Mouse (Mus musculus) liver, postnatal 0 days (tissue): ENCODE measurements around the gene Fzd7. TPM values are rescaled to one million over a fixed set of nuclear protein-coding genes. Genes with fewer than 3 reads are reported as not detected.
A peak's percentile ranks its signal among the peaks of the same experiment; 100 is the strongest.

Source experiments
- ATAC-seq: fragments of 200-750 bp; cut with Nextera tagmentation; 2 replicates; pipeline ENCODE4 v1.8.0; 2017; ENCODE audit warnings: mild to moderate bottlenecking, moderate library complexity
- DNase-seq: peaks from one replicate; pipeline ENCODE4 v3.0.0-alpha.2; 2016
- H3K27ac ChIP-seq: fragments of 300-500 bp; sonication (generic); 2 replicates; pipeline ENCODE4 v1.5.1; 2014; ENCODE audit warnings: antibody characterized with exemption, moderate library complexity, mild to moderate bottlenecking, low read depth
- H3K27me3 ChIP-seq: fragments of 300-500 bp; sonication (generic); 2 replicates; pipeline ENCODE4 v1.6.1; 2014; ENCODE audit warnings: low read length, control low read depth, mixed read lengths; ENCODE audit not compliant: insufficient read depth
- H3K36me3 ChIP-seq: fragments of 300-500 bp; sonication (generic); replicated peaks from 2 replicates; pipeline ENCODE4 v1.6.1; 2014; ENCODE audit warnings: mild to moderate bottlenecking, control low read depth, low read length, moderate library complexity, mixed read lengths; ENCODE audit not compliant: insufficient read depth
- H3K4me1 ChIP-seq: fragments of 300-500 bp; sonication (generic); 2 replicates; pipeline ENCODE4 v1.6.1; 2014; ENCODE audit warnings: antibody characterized with exemption, mild to moderate bottlenecking, control low read depth; ENCODE audit not compliant: insufficient read depth
- H3K4me2 ChIP-seq: fragments of 300-500 bp; sonication (generic); 2 replicates; pipeline ENCODE4 v1.6.1; 2014; ENCODE audit warnings: low read depth, mild to moderate bottlenecking, low read length, moderate library complexity, mixed read lengths
- H3K4me3 ChIP-seq: fragments of 300-500 bp; sonication (generic); 2 replicates; pipeline ENCODE4 v1.5.1; 2014; ENCODE audit warnings: low read depth, low read length
- H3K9ac ChIP-seq: fragments of 300-500 bp; sonication (generic); replicated peaks from 2 replicates; pipeline ENCODE4 v1.6.1; 2014; ENCODE audit warnings: mild to moderate bottlenecking, moderate library complexity
- H3K9me3 ChIP-seq: fragments of 300-500 bp; sonication (generic); 2 replicates; pipeline ENCODE4 v1.6.1; 2016; ENCODE audit warnings: mild to moderate bottlenecking, control low read depth, low read length, mixed read lengths
- CTCF ChIP-seq: sonication (generic); IDR thresholded peaks from 2 replicates; pipeline ENCODE4 v1.5.1; 2016; ENCODE audit warnings: antibody characterized with exemption, low read depth
- EP300 ChIP-seq: IDR thresholded peaks from 2 replicates; pipeline ENCODE4 v1.6.1; 2016; ENCODE audit warnings: antibody characterized with exemption, low read depth, mild to moderate bottlenecking
- WGBS: fragments of 180-500 bp; shearing (Covaris S2); extraction: QIAGEN DNeasy Blood & Tissue Kit; methylation state at CpG from one replicate; pipeline ENCODE4 v1.1.7; 2014; ENCODE audit not compliant: insufficient replicate concordance; 5-methylcytosine and 5-hydroxymethylcytosine counted together
- polyA plus RNA-seq: library from polyadenylated mRNA; unstranded; fragments of >200 nt; fragmentation: Nextera tagmentation; extraction: Ambion mirVana; gene quantifications from 2 replicates; pipeline ENCODE4 v1.2.1, GENCODE M21; 2015

Gene Fzd7
- polyA plus RNA-seq, 1 experiment from 2014 or later, result 0.76 TPM

DNA sequence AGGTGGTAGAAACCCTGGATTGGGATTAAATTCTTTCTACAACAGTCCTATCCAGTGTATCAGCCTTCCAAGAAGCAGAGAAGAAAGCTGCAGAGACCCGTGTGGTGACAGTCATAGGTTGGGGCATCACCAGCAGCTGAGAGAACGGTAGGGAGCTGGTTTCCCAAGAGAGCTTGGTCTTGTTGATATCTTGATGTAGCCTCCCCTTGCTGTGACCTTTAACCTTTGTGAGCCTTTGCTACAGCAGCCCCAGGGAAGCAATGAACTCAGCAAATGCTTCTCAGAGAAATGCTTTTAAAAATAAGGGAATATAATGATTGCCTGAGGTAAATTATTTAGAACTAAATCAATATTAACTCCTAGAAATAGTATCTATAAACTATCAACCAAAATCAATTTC, 20.1 kb downstream of the Fzd7 start:
- DNase-seq (no peak), ATAC-seq (no peak)
- H3K36me3 ChIP-seq, result no peaks in the 10 kb centered on the region
- no peak overlapping the region for H3K27ac ChIP-seq
- H3K9me3 ChIP-seq, result no peaks in the 10 kb centered on the region
- WGBS, result 46% methylated on average over 2 of the region's 2 CpGs
- no peaks in the 10 kb centered on the region for H3K27me3 ChIP-seq
- TF ChIP-seq EP300 (no peak), CTCF (no peak)
- peaks cover 4% of the 10 kb centered on the region; the same call in 1 of the 2 replicates for H3K4me1 ChIP-seq
- H3K4me2 ChIP-seq, result no peak overlapping the region
- no peak overlapping the region for H3K4me3 ChIP-seq
- no peak overlapping the region for H3K9ac ChIP-seq

DNA sequence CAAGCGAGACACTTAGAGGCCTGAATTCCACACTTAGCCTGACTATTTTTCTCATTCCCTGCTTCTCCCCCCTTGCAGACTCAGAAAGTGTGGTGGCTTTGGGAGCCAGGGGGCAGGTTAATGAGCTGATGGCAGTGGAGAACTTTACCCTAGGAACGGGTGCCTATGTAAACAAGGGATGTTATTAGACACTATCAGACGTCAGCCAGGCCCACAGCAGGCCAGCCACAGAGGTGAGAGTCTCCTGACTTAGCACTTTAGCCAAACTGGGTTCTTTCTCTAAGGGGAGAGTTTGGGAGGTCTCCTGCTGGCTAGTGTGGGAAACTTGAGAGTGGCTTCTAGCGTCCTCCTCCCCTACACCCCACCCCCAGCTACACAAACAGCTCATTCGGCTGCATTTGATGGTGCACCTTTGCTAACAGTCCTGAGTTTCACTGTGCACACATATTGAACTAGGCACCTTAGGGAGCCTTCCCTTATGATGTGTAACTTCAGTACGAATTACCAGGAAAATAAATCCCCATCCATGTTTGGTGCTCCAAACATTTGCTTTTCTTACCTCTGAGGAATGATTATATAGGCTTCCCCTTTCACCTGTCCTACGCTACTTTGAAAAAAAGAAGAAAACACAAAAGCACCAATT, 21.6 kb downstream of the Fzd7 start:
- Histone ChIP-seq H3K9me3 (no peaks in the 10 kb centered on the region), H3K4me1 (no peaks in the 10 kb centered on the region; the same call in 1 of the 2 replicates), H3K27me3 (no peaks in the 10 kb centered on the region), H3K27ac (peak overlapping the region; percentile 72), H3K4me3 (no peak overlapping the region), H3K4me2 (no peak overlapping the region), H3K36me3 (no peaks in the 10 kb centered on the region), H3K9ac (no peak overlapping the region)
- 53% methylated on average over 7 of the region's 7 CpGs for WGBS
- ATAC-seq (peak; percentile 94), DNase-seq (no peak)
- no peak for TF ChIP-seq CTCF
- TF ChIP-seq EP300, result no peak

DNA sequence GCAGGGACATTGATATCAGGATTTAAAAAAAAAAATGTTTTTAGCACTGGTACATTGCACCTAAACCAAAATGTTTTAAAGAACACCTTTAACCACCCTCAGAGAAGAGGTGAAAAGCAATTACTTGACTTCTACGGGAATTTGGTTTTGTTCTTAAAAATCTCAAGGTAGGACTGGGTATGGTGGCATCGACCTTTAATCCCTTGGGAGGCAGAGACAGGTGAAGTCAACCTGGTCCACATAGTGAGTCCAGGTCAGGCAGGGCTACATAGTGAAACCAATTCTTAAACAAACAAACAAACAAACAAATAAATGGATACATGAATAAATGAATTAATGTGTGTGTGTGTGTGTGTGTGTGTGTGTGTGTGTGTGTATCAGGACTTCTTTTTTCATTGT, 22.1 kb downstream of the Fzd7 start:
- Histone ChIP-seq H3K36me3 (no peaks in the 10 kb centered on the region), H3K4me3 (no peak overlapping the region), H3K9ac (no peak overlapping the region), H3K4me1 (no peaks in the 10 kb centered on the region; the same call in 1 of the 2 replicates), H3K27ac (peak overlapping the region; percentile 72), H3K27me3 (no peaks in the 10 kb centered on the region), H3K9me3 (no peaks in the 10 kb centered on the region), H3K4me2 (no peak overlapping the region)
- ATAC-seq (no peak), DNase-seq (no peak)
- WGBS, result 69% methylated on average over 2 of the region's 2 CpGs
- TF ChIP-seq EP300, result no peak
- TF ChIP-seq CTCF, result no peak

DNA sequence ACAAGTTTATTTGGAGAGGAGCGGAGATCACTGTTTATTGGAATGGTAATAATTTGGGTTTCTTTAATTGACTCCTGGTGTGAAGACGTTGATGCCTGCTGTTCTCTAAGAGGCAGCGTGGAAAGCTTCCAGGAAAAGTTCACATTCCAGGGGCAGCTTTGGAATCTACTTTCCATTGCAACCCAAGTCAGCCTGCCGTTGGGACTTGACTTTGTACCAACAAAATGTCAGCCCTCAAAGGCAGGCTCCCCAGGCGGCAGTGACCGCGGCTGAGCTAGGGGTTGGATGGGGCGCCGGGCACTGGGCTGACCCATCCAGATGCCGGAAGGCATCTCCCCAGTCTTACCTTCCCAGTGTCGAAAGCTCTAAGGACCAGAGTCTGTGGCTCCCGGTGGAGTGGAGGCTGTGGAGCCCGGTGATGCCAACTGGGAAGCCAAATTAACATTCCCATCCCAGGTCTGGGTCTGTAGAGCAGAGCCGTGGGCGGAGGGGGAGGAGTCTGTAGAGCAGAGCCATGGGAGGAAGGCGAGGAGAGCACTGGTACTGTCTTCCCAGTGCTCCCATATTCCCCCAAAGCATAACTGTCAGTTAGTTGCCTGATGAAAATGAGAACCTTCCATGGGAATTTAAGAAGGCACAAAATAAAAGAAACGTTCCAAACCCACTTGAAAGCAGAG, 26.4 kb downstream of the Fzd7 start:
- TF ChIP-seq EP300, result no peak
- no peak for TF ChIP-seq CTCF
- Histone ChIP-seq H3K4me3 (no peak overlapping the region), H3K9ac (no peak overlapping the region), H3K9me3 (no peaks in the 10 kb centered on the region), H3K27ac (no peak overlapping the region), H3K4me2 (no peak overlapping the region), H3K36me3 (no peaks in the 10 kb centered on the region), H3K27me3 (no peaks in the 10 kb centered on the region), H3K4me1 (no peaks in the 10 kb centered on the region; the same call in 1 of the 2 replicates)
- ATAC-seq, result no peak
- DNase-seq, result no peak
- 61% methylated on average over 17 of the region's 17 CpGs for WGBS

DNA sequence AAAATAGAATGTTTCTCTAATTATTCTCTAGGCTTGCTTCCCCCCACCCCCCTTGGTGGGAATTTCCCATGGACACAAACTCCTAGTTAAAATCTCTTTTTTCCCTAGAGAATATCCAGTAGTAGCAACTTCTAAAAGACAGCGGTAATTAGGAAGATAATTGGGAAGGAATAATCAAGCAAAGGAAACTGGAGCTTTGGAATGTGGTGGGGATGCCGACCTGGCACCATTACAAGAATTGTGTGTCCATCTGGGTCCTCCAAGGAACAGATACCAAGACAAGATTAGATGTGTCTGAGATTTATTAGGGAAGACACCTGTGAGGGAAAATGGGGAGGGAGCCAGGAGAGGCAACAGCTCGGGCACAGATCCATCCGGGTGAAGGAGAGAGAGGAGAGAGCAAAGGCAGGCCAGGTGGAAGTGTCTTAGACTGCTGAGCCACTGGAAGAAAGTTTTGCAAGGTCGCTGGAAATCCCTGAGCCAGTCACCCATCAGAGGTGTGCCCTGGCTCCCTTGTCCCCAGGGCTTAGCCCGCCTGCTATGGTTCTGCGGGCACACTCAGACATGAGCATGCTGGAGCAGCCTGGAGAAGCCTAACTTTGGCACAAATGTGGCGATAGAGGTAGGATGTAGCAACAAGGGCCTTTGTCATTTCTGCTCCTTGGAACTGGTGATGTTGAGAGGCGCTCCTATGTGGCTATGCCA, 29.5 kb downstream of the Fzd7 start:
- H3K4me1 ChIP-seq, result no peaks in the 10 kb centered on the region; the same call in 1 of the 2 replicates
- no peaks in the 10 kb centered on the region for H3K36me3 ChIP-seq
- DNase-seq, result no peak
- no peak for ATAC-seq
- H3K4me3 ChIP-seq, result no peak overlapping the region
- no peak overlapping the region for H3K9ac ChIP-seq
- WGBS, result 69% methylated on average over 9 of the region's 9 CpGs
- no peaks in the 10 kb centered on the region for H3K9me3 ChIP-seq
- no peaks in the 10 kb centered on the region for H3K27me3 ChIP-seq
- H3K27ac ChIP-seq, result no peak overlapping the region
- TF ChIP-seq EP300, result no peak
- no peak for TF ChIP-seq CTCF
- no peak overlapping the region for H3K4me2 ChIP-seq

DNA sequence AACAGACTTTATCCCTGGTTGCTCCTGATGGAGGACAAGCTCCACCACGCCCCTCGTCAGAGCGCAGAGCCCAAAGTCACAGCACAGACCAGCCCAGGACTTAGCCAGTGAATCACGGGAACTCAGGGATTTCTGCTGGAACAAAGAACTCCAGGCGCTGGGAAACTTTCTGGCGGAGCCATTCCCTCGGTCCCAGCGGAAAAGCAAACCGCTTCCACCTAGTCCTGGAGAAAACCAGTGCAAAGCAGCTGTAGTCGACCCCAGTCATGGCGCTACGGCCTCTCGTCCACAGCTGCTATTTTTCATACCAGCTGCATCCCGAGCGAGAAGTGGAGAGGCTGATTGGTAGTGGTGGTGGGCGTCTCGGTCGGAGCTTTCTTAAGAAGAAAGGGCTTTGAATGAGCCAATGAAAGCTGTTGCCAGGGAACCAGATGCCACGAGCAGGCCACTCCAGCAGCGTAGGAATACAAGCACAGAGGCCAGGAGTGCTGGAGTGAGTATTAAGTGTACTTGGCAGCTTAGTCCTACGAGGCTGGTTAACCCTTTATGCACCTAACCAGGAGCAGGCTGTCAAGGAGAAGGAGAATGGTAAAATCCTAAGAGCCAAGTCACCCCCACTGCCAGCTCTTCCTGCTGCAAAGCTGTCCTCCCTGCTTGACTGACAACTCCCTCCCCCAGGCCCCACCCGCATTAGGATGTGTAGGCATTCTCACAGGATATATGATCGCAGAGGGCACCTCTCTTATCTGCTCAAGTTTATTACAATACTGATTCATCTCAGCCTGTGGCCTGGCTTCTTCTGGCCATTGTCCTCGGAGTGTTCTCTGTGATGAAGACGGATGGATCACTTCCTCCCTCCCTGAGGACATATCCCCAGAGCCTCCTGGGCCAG, 34.0 kb downstream of the Fzd7 start, which contains the start of gene Gm973:
Gene Gm973 (plus strand): TSS at position 239 of the 892 bp plus-strand sequence.
- Histone ChIP-seq H3K4me2 (peak within 1 kb of the TSS; percentile 42), H3K9ac (no peak within 1 kb of the TSS), H3K36me3 (no peaks in the 10 kb centered on the region), H3K27me3 (no peaks in the 10 kb centered on the region), H3K9me3 (no peaks in the 10 kb centered on the region), H3K4me1 (no peaks in the 10 kb centered on the region; the same call in 1 of the 2 replicates), H3K4me3 (no peak within 1 kb of the TSS), H3K27ac (no peak within 1 kb of the TSS)
- TF ChIP-seq CTCF, result no peak
- no peak for TF ChIP-seq EP300
- no peak for DNase-seq
- ATAC-seq, result no peak
- 17% methylated on average over 25 of the region's 25 CpGs for WGBS
